Mouse (Mus musculus) cerebellum, adult 11 months (tissue): ENCODE results near the gene Bag3.

Experiments
- DNase-seq: peaks from one replicate; pipeline ENCODE4 v3.0.0; 2022

The Bag3 gene

GRCm38 (mm10) chr7:128523349-128523961 lies at the start of gene Bag3:
Gene Bag3, plus strand, starts transcription at chr7:128523616.
- peak; percentile 82 for DNase-seq

- peak; percentile 83 for DNase-seq
Measured at GRCm38 (mm10) chr7:128474322-128474721, 49.1 kb upstream of the Bag3 start.

GRCm38 (mm10) chr7:128488986-128489385 lies 34.4 kb upstream of the Bag3 start:
- DNase-seq: no peak

GRCm38 (mm10) chr7:128494546-128494945 lies 28.9 kb upstream of the Bag3 start:
- DNase-seq: no peak

- DNase-seq: no peak
Measured at GRCm38 (mm10) chr7:128499801-128500200, 23.6 kb upstream of the Bag3 start.

- DNase-seq: no peak
Measured at GRCm38 (mm10) chr7:128504091-128504490, 19.3 kb upstream of the Bag3 start.

GRCm38 (mm10) chr7:128511936-128512335 lies 11.5 kb upstream of the Bag3 start:
- no peak for DNase-seq

- no peak for DNase-seq
Measured at GRCm38 (mm10) chr7:128513512-128513911, 9.9 kb upstream of the Bag3 start.

GRCm38 (mm10) chr7:128514341-128514740 lies 9.1 kb upstream of the Bag3 start:
- no peak for DNase-seq

GRCm38 (mm10) chr7:128516346-128516745 lies 7.1 kb upstream of the Bag3 start:
- DNase-seq: no peak

GRCm38 (mm10) chr7:128519316-128520050 lies 3.9 kb upstream of the Bag3 start:
- DNase-seq: no peak

- DNase-seq: peak; percentile 52
Measured at GRCm38 (mm10) chr7:128523962-128524581, 656 bp downstream of the Bag3 start.

GRCm38 (mm10) chr7:128524641-128525040 lies 1.2 kb downstream of the Bag3 start:
- DNase-seq: no peak

- no peak for DNase-seq
Measured at GRCm38 (mm10) chr7:128526611-128527010, 3.2 kb downstream of the Bag3 start.

- no peak for DNase-seq
Measured at GRCm38 (mm10) chr7:128528596-128528995, 5.2 kb downstream of the Bag3 start.

- DNase-seq: no peak
Measured at GRCm38 (mm10) chr7:128529126-128529525, 5.7 kb downstream of the Bag3 start.

GRCm38 (mm10) chr7:128529574-128530051 lies 6.2 kb downstream of the Bag3 start:
- DNase-seq: no peak

GRCm38 (mm10) chr7:128531031-128531430 lies 7.6 kb downstream of the Bag3 start:
- DNase-seq: no peak

GRCm38 (mm10) chr7:128531929-128532328 lies 8.5 kb downstream of the Bag3 start:
- peak; percentile 75 for DNase-seq

GRCm38 (mm10) chr7:128532441-128533166 lies 9.2 kb downstream of the Bag3 start:
- no peak for DNase-seq

GRCm38 (mm10) chr7:128534984-128535491 lies 11.6 kb downstream of the Bag3 start:
- DNase-seq: no peak

- DNase-seq: no peak
Measured at GRCm38 (mm10) chr7:128536074-128536473, 12.7 kb downstream of the Bag3 start.

GRCm38 (mm10) chr7:128537676-128538075 lies 14.3 kb downstream of the Bag3 start:
- no peak for DNase-seq
